Comparison of ENCODE assay signal across 8 mouse cellular contexts in the genomic region with DNA sequence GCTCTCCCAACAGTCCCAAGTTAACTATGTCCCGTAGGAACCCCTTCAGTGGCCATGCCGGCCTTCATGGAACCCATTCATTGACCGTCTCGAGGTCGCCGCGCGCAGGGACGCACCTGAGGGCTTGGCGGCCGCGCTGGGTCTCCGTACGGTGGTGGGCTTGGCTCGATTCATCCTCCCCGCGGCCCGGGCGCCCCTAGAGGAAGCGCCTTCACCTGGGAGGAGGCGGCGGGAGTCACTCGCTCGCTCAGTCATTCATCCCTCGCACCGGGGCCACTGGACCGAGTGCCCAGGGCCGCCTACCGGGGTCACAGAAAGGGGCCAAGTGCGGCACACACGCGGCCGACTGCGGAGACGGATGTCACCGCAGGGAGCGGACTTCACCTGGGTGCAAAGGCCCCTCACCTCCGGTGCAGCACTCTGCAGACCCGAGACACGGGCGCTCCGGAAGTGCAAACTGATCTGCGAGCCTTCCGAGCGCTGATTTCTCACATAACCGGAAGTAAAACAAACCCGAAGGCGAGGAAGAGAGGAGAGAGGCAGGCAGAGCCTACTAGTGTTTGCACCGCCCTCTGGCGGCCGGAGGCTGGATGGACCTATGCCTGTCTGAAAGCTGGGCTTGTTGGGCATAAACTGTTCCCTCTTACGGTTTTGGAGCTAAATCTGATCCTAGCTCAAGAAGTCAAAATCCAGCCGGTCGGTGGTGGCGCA. TPM values are rescaled to one million over a fixed set of nuclear protein-coding genes. Genes with fewer than 3 reads are reported as not detected.
A peak's percentile ranks its signal among the peaks of the same experiment; 100 is the strongest.
DNase-seq lines count a peak whose midpoint lies in the region; ATAC-seq and TF ChIP-seq lines count a peak whose summit lies in the region.

A gene (minus strand): TSS at position 459 of the 711 bp plus-strand sequence.

- no peak for DNase-seq in Patski (ENCODE audit: low read depth, low spot score)
- DNase-seq in cerebellum, postnatal 14 days = peak; percentile 98 to 99
- DNase-seq in frontal cortex, postnatal 14 days (ENCODE audit: low spot score in 2 of 2) = peak; percentile 91 to 97
- peak; percentile 92 to 99 for DNase-seq in layer of hippocampus, postnatal 25 days (ENCODE audit: extremely low spot score in 1 of 2, low spot score in 1 of 2)
- DNase-seq in lung, postnatal 25 days (ENCODE audit: low spot score) = peak; percentile 95
- peak; percentile 99 for DNase-seq in retina, embryonic 14.5 days (ENCODE audit: low spot score)
- DNase-seq in thymus, postnatal 4 days = peak; percentile 99

- CTCF ChIA-PET in Patski (lab: Charles Lee) = interaction anchor here (0.8 to 1.8 kb wide), 7 partner anchors 14 to 132 kb away, joined by 3 to 15 read pairs (median 4); a partner anchor contains a TSS

- in situ Hi-C loops in Patski (cut with MboI; ENCODE audit: low pct_unique_long_range_greater_than_20kb) = loop anchor here (5.0 kb wide), 1 partner anchor 47 kb away; no protein-coding TSS in a partner anchor

- POLR2A ChIA-PET in Patski (lab: Charles Lee) = interaction anchor here (1.9 kb wide), 1 partner anchor 15 kb away, joined by 4 read pairs; no protein-coding TSS in a partner anchor

- no peaks in the 10 kb centered on the region for H3K27me3 ChIP-seq in Patski
- no peaks in the 10 kb centered on the region for H3K27me3 ChIP-seq in hindbrain, embryonic 13.5 days

- under 1% methylated on average over 55 of the region's 55 CpGs for WGBS in hindbrain, embryonic 13.5 days

- no peak for TF ChIP-seq CTCF in Patski (IDR thresholded peaks at IDR 0.05)

- no peaks in the 10 kb centered on the region for H3K9me3 ChIP-seq in hindbrain, embryonic 13.5 days

- peak within 1 kb of the TSS; percentile 76 for H3K27ac ChIP-seq in hindbrain, embryonic 13.5 days

- peak within 1 kb of the TSS; percentile 98 for H3K4me2 ChIP-seq in hindbrain, embryonic 13.5 days

- H3K4me3 ChIP-seq in hindbrain, embryonic 13.5 days = peak within 1 kb of the TSS; percentile 98

- peak; percentile 46 for ATAC-seq in Patski
- peak; percentile 88 for ATAC-seq in hindbrain, embryonic 13.5 days (ENCODE audit: low FRiP score)

- peak within 1 kb of the TSS; percentile 95 for H3K9ac ChIP-seq in hindbrain, embryonic 13.5 days

- peaks cover 37% of the 10 kb centered on the region for H3K36me3 ChIP-seq in hindbrain, embryonic 13.5 days

- H3K4me1 ChIP-seq in hindbrain, embryonic 13.5 days (replicated peaks) = peaks cover 13% of the 10 kb centered on the region

RNA-seq across cellular contexts. Expression of the gene that starts here (rescaled TPM):
- polyA plus RNA-seq in Patski (2021) = 63.5 TPM
- 24.7 and 27.3 TPM in 2 replicates for polyA plus RNA-seq in hindbrain, embryonic 13.5 days (2015; fragmentation: Nextera tagmentation; extraction: Ambion mirVana)
- total RNA-seq in layer of hippocampus, postnatal 25 days (2021) = 100 to 1,000 TPM in 1 of 2 experiments, 10 to 100 TPM in 1; 79.4 to 103 TPM
